Mouse (Mus musculus) forebrain, embryonic 12.5 days (tissue): ENCODE measurements around the gene Prodh2. TPM values are rescaled to one million over a fixed set of nuclear protein-coding genes. Genes with fewer than 3 reads are reported as not detected.
A peak's percentile ranks its signal among the peaks of the same experiment; 100 is the strongest.
"Not testable (repeated sequence)": the region's sequence is repeated elsewhere in the genome, so short reads cannot be mapped to it uniquely, and the experiment has no call there.

Experiments
- ATAC-seq: fragments of 200-750 bp; cut with Nextera tagmentation; 2 replicates; pipeline ENCODE4 v1.8.0; 2017; ENCODE audit warnings: moderate TSS enrichment; ENCODE audit not compliant: low FRiP score
- H3K27ac ChIP-seq: fragments of 300-500 bp; sonication (generic); 2 replicates; pipeline ENCODE4 v1.5.1; 2016; ENCODE audit warnings: mild to moderate bottlenecking
- H3K27me3 ChIP-seq: fragments of 300-500 bp; sonication (generic); 2 replicates; pipeline ENCODE4 v1.6.1; 2016; ENCODE audit warnings: mild to moderate bottlenecking
- H3K36me3 ChIP-seq: fragments of 300-500 bp; sonication (generic); replicated peaks from 2 replicates; pipeline ENCODE4 v1.6.1; 2016; ENCODE audit warnings: mild to moderate bottlenecking
- H3K4me1 ChIP-seq: fragments of 300-500 bp; sonication (generic); 2 replicates; pipeline ENCODE4 v1.6.1; 2016
- H3K4me2 ChIP-seq: fragments of 300-500 bp; sonication (generic); 2 replicates; pipeline ENCODE4 v1.6.1; 2016; ENCODE audit warnings: mild to moderate bottlenecking, moderate library complexity
- H3K4me3 ChIP-seq: fragments of 300-500 bp; sonication (generic); replicated peaks from 2 replicates; pipeline ENCODE4 v1.5.1; 2016; ENCODE audit warnings: mild to moderate bottlenecking
- H3K9ac ChIP-seq: fragments of 300-500 bp; sonication (generic); 2 replicates; pipeline ENCODE4 v1.6.1; 2016; ENCODE audit warnings: mild to moderate bottlenecking
- H3K9me3 ChIP-seq: fragments of 300-500 bp; sonication (generic); 2 replicates; pipeline ENCODE4 v1.6.1; 2016
- WGBS: fragments of 180-500 bp; shearing (Covaris S2); methylation state at CpG from one replicate; pipeline ENCODE4 v1.1.7; 2016; 5-methylcytosine and 5-hydroxymethylcytosine counted together
- polyA plus RNA-seq: library from polyadenylated mRNA; unstranded; fragments of >200 nt; fragmentation: Nextera tagmentation; extraction: Ambion mirVana; gene quantifications from 2 replicates; pipeline ENCODE4 v1.2.1, GENCODE M21; 2016

Gene Prodh2
- polyA plus RNA-seq, 1 experiment from 2014 or later, result not detected

- no peaks in the 10 kb centered on the region for H3K9me3 ChIP-seq
- no peaks in the 10 kb centered on the region for H3K36me3 ChIP-seq
- ATAC-seq, result no peak
- no peak overlapping the region for H3K27ac ChIP-seq
- no peak overlapping the region for H3K9ac ChIP-seq
- 28% methylated on average over 6 of the region's 6 CpGs for WGBS
- peaks cover 27% of the 10 kb centered on the region for H3K4me1 ChIP-seq
- H3K4me3 ChIP-seq, result no peak overlapping the region
- H3K4me2 ChIP-seq, result no peak overlapping the region
- H3K27me3 ChIP-seq, result peaks cover 99% of the 10 kb centered on the region
Measured at GRCm38 (mm10) chr7:30459484-30459883, 33.9 kb upstream of the Prodh2 start.

GRCm38 (mm10) chr7:30463568-30463967 is 29.9 kb upstream of the Prodh2 start:
- Histone ChIP-seq H3K4me2 (no peak overlapping the region), H3K4me3 (no peak overlapping the region), H3K36me3 (no peaks in the 10 kb centered on the region), H3K27ac (no peak overlapping the region), H3K9me3 (no peaks in the 10 kb centered on the region), H3K9ac (no peak overlapping the region), H3K4me1 (peaks cover 3% of the 10 kb centered on the region; the same call in 1 of the 2 replicates), H3K27me3 (peaks cover 100% of the 10 kb centered on the region)
- no peak for ATAC-seq
- 23% methylated on average over 7 of the region's 7 CpGs for WGBS

GRCm38 (mm10) chr7:30463996-30464395 is 29.4 kb upstream of the Prodh2 start:
- Histone ChIP-seq H3K4me3 (no peak overlapping the region), H3K9ac (no peak overlapping the region), H3K36me3 (no peaks in the 10 kb centered on the region), H3K27me3 (peaks cover 97% of the 10 kb centered on the region), H3K4me2 (no peak overlapping the region), H3K4me1 (no peaks in the 10 kb centered on the region), H3K9me3 (no peaks in the 10 kb centered on the region), H3K27ac (no peak overlapping the region)
- WGBS, result 10% methylated on average over 4 of the region's 4 CpGs
- no peak for ATAC-seq

- ATAC-seq, result no peak
- WGBS, result 13% methylated on average over 6 of the region's 6 CpGs
- Histone ChIP-seq H3K9ac (no peak overlapping the region), H3K4me1 (no peaks in the 10 kb centered on the region), H3K4me3 (no peak overlapping the region), H3K27ac (no peak overlapping the region), H3K27me3 (peaks cover 88% of the 10 kb centered on the region), H3K9me3 (no peaks in the 10 kb centered on the region), H3K4me2 (no peak overlapping the region), H3K36me3 (no peaks in the 10 kb centered on the region)
Measured at GRCm38 (mm10) chr7:30464816-30465300, 28.6 kb upstream of the Prodh2 start.

- Histone ChIP-seq H3K36me3 (no peaks in the 10 kb centered on the region), H3K9ac (no peak overlapping the region), H3K27ac (no peak overlapping the region), H3K9me3 (no peaks in the 10 kb centered on the region), H3K4me3 (no peak overlapping the region), H3K4me2 (no peak overlapping the region), H3K4me1 (peaks cover 1% of the 10 kb centered on the region; the same call in 1 of the 2 replicates), H3K27me3 (peaks cover 25% of the 10 kb centered on the region)
- no peak for ATAC-seq
- WGBS, result 46% methylated on average over 5 of the region's 5 CpGs
Measured at GRCm38 (mm10) chr7:30472411-30472810, 21.0 kb upstream of the Prodh2 start.

GRCm38 (mm10) chr7:30474999-30475398 is 18.4 kb upstream of the Prodh2 start:
- peaks cover 12% of the 10 kb centered on the region; the same call in 1 of the 2 replicates for H3K4me1 ChIP-seq
- 73% methylated on average over 4 of the region's 4 CpGs for WGBS
- no peak overlapping the region for H3K27ac ChIP-seq
- no peak overlapping the region for H3K9ac ChIP-seq
- H3K9me3 ChIP-seq, result no peaks in the 10 kb centered on the region
- peaks cover 26% of the 10 kb centered on the region for H3K27me3 ChIP-seq
- ATAC-seq, result no peak
- no peaks in the 10 kb centered on the region for H3K36me3 ChIP-seq
- H3K4me3 ChIP-seq, result no peak overlapping the region
- no peak overlapping the region for H3K4me2 ChIP-seq

- H3K4me3 ChIP-seq, H3K4me2 ChIP-seq, H3K9ac ChIP-seq, H3K9me3 ChIP-seq, H3K27ac ChIP-seq, H3K36me3 ChIP-seq, ATAC-seq: not testable (repeated sequence)
- 88% methylated on average over 7 of the region's 7 CpGs for WGBS
- Histone ChIP-seq H3K4me1 (peaks cover 12% of the 10 kb centered on the region; the same call in 1 of the 2 replicates), H3K27me3 (peaks cover 24% of the 10 kb centered on the region)
Measured at GRCm38 (mm10) chr7:30476136-30476535, 17.3 kb upstream of the Prodh2 start.

- WGBS, result 10% methylated on average over 32 of the region's 32 CpGs
- Histone ChIP-seq H3K4me1 (peaks cover 12% of the 10 kb centered on the region; the same call in 1 of the 2 replicates), H3K4me2 (peak overlapping the region; percentile 55), H3K36me3 (no peaks in the 10 kb centered on the region), H3K9me3 (no peaks in the 10 kb centered on the region), H3K27me3 (peaks cover 31% of the 10 kb centered on the region), H3K9ac (peak overlapping the region; percentile 36; the same call in 1 of the 2 replicates), H3K4me3 (peak overlapping the region; percentile 32), H3K27ac (0 out of 2 replicates have a peak overlapping the region, but pooled peaks have one; percentile 25)
- peak; percentile 86 for ATAC-seq
Measured at GRCm38 (mm10) chr7:30477415-30478381, 15.7 kb upstream of the Prodh2 start.

GRCm38 (mm10) chr7:30484250-30484649 is 9.2 kb upstream of the Prodh2 start:
- Histone ChIP-seq H3K9ac (no peak overlapping the region), H3K36me3 (no peaks in the 10 kb centered on the region), H3K27ac (no peak overlapping the region), H3K4me3 (no peak overlapping the region), H3K4me1 (no peaks in the 10 kb centered on the region), H3K27me3 (peaks cover 25% of the 10 kb centered on the region), H3K9me3 (no peaks in the 10 kb centered on the region), H3K4me2 (no peak overlapping the region)
- WGBS, result 17% methylated on average over 8 of the region's 8 CpGs
- ATAC-seq, result no peak

- peaks cover 4% of the 10 kb centered on the region for H3K4me1 ChIP-seq
- no peak for ATAC-seq
- H3K9me3 ChIP-seq, result no peaks in the 10 kb centered on the region
- H3K4me3 ChIP-seq, result no peak overlapping the region
- H3K9ac ChIP-seq, result no peak overlapping the region
- WGBS, result 31% methylated on average over 16 of the region's 16 CpGs
- no peak overlapping the region for H3K27ac ChIP-seq
- H3K4me2 ChIP-seq, result no peak overlapping the region
- H3K36me3 ChIP-seq, result no peaks in the 10 kb centered on the region
- peaks cover 21% of the 10 kb centered on the region; the same call in 1 of the 2 replicates for H3K27me3 ChIP-seq
Measured at GRCm38 (mm10) chr7:30490251-30490956, 3.0 kb upstream of the Prodh2 start.

GRCm38 (mm10) chr7:30490957-30491307 is 2.5 kb upstream of the Prodh2 start:
- Histone ChIP-seq H3K4me3 (no peak overlapping the region), H3K36me3 (no peaks in the 10 kb centered on the region), H3K9me3 (no peaks in the 10 kb centered on the region), H3K4me1 (peaks cover 4% of the 10 kb centered on the region), H3K27ac (no peak overlapping the region), H3K4me2 (no peak overlapping the region), H3K27me3 (peaks cover 21% of the 10 kb centered on the region; the same call in 1 of the 2 replicates), H3K9ac (no peak overlapping the region)
- ATAC-seq, result no peak
- WGBS, result 18% methylated on average over 6 of the region's 6 CpGs

- ATAC-seq, result no peak
- no peaks in the 10 kb centered on the region for H3K9me3 ChIP-seq
- WGBS, result 21% methylated on average over 4 of the region's 4 CpGs
- no peak overlapping the region for H3K4me2 ChIP-seq
- H3K4me3 ChIP-seq, result no peak overlapping the region
- peaks cover 21% of the 10 kb centered on the region; the same call in 1 of the 2 replicates for H3K27me3 ChIP-seq
- no peak overlapping the region for H3K9ac ChIP-seq
- H3K27ac ChIP-seq, result no peak overlapping the region
- H3K36me3 ChIP-seq, result no peaks in the 10 kb centered on the region
- peaks cover 4% of the 10 kb centered on the region for H3K4me1 ChIP-seq
Measured at GRCm38 (mm10) chr7:30492765-30493164, 657 bp upstream of the Prodh2 start.
